Mouse (Mus musculus) olfactory bulb, adult 2 months (tissue): ENCODE measurements around the gene Lhx5.

Source experiments
- CTCF ChIP-seq: fragments of 200-500 bp; IDR thresholded peaks from 2 replicates; pipeline ENCODE4 v1.5.1; 2012; ENCODE audit warnings: low read depth, mild to moderate bottlenecking, low read length, moderate library complexity; ENCODE audit not compliant: insufficient read depth
- POLR2A ChIP-seq: fragments of 200-500 bp; IDR thresholded peaks from 2 replicates; pipeline ENCODE4 v1.6.1; 2012; ENCODE audit warnings: mild to moderate bottlenecking, low read depth, low read length, moderate library complexity; ENCODE audit not compliant: insufficient read depth

GRCm38 (mm10) chr5:120487844-120488243 lies 56.3 kb downstream of the Lhx5 start:
- no peak for TF ChIP-seq CTCF
- TF ChIP-seq POLR2A: no peak
